Mouse (Mus musculus): ENCODE measurements around the gene Epb41l1. TPM values are rescaled to one million over a fixed set of nuclear protein-coding genes. Genes with fewer than 3 reads are reported as not detected.
"Not testable (repeated sequence)": the region's sequence is repeated elsewhere in the genome, so short reads cannot be mapped to it uniquely, and the experiment has no call there.

The Epb41l1 gene
- polyA plus RNA-seq (2014; fragmentation: Nextera tagmentation; extraction: Ambion mirVana) = 20.9 and 26.1 TPM in 2 replicates

DNA sequence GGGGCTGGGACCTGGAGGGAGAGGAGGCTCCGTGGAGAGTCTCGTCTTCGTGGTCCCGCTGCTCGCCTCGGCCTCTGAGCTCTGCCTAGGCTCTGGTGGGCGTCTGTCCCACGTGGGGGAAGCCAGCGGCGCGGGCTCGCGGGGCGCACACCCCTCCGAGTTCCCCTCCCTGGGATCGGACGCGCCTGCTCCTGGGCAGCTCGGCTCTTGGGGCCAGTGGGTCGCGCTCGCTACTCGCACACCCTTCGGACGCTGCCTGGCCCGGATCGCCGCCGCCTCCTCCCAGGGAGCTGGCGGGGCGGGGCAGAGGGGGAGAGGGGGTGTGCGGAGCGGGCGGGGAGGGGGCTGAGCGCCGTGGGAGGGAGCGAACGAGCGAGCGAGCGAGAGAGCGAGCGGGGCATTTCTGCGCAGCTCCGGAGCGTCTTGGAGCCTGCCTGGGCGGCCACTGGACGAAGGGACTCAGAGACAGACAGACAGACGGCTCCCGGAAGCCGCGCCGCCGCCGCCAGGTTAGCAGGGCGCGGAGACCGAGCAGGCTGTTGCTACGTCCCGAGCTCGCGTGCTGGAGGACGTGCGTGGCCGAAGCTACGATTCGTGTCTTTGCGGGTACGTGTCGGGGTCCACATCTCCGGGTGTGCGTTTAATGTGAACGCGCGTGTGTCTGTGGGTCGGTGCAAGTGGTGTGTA is at the start of gene Epb41l1:
Gene Epb41l1 (plus strand): TSS at position 216 of the 687 bp plus-strand sequence.
- peak within 1 kb of the TSS; percentile 79 for H3K4me2 ChIP-seq (ENCODE audit: low read length)
- H3K27me3 ChIP-seq (ENCODE audit: control insufficient read depth, insufficient read depth, low read length) = no peaks in the 10 kb centered on the region
- peak within 1 kb of the TSS; percentile 92 for H3K9ac ChIP-seq (replicated peaks; ENCODE audit: low read length)
- DNase-seq (peak; percentile 83), ATAC-seq (ENCODE audit: low FRiP score, low TSS enrichment) (peak; percentile 78)
- H3K4me3 ChIP-seq (replicated peaks; ENCODE audit: low read depth, low read length) = peak within 1 kb of the TSS; percentile 76
- H3K4me1 ChIP-seq (ENCODE audit: control insufficient read depth, insufficient read depth, low read length) = peaks cover 22% of the 10 kb centered on the region
- no peaks in the 10 kb centered on the region for H3K36me3 ChIP-seq (ENCODE audit: control insufficient read depth, insufficient read depth, low read length)
- WGBS = under 1% methylated on average over 76 of the region's 76 CpGs
- H3K9me3 ChIP-seq (ENCODE audit: control insufficient read depth, low read length) = no peaks in the 10 kb centered on the region
- peak within 1 kb of the TSS; percentile 94 for H3K27ac ChIP-seq (replicated peaks; ENCODE audit: low read depth, low read length)

DNA sequence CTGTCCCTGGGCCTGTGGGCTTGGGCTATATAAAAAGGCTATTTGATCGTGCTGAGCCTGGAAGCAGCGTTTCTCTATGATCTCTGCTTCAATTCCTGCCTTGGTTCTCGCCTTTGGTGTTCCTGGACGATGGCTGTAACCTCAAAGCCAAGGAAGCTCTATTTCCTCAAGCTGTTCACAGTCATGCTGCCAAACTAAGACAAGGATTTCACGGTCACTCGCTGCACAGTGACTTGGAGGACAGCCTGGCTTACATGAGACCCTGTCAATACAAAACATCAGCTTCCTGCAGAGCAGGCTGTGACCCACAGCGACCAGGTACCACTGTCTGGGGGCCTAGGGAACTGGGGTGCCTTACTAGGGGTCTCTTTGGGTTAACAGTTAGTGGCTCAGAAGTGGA is 43.8 kb upstream of the Epb41l1 start:
- ATAC-seq (ENCODE audit: low FRiP score, low TSS enrichment) (no peak), DNase-seq (no peak)
- H3K4me1 ChIP-seq (ENCODE audit: control insufficient read depth, insufficient read depth, low read length) = no peaks in the 10 kb centered on the region
- H3K27ac ChIP-seq (replicated peaks; ENCODE audit: low read depth, low read length) = no peak overlapping the region
- no peak overlapping the region for H3K9ac ChIP-seq (replicated peaks; ENCODE audit: low read length)
- H3K36me3 ChIP-seq (ENCODE audit: control insufficient read depth, insufficient read depth, low read length) = no peaks in the 10 kb centered on the region
- no peaks in the 10 kb centered on the region for H3K9me3 ChIP-seq (ENCODE audit: control insufficient read depth, low read length)
- no peaks in the 10 kb centered on the region for H3K27me3 ChIP-seq (ENCODE audit: control insufficient read depth, insufficient read depth, low read length)
- H3K4me2 ChIP-seq (ENCODE audit: low read length) = no peak overlapping the region
- no peak overlapping the region for H3K4me3 ChIP-seq (replicated peaks; ENCODE audit: low read depth, low read length)
- 78% methylated on average over 7 of the region's 7 CpGs for WGBS

DNA sequence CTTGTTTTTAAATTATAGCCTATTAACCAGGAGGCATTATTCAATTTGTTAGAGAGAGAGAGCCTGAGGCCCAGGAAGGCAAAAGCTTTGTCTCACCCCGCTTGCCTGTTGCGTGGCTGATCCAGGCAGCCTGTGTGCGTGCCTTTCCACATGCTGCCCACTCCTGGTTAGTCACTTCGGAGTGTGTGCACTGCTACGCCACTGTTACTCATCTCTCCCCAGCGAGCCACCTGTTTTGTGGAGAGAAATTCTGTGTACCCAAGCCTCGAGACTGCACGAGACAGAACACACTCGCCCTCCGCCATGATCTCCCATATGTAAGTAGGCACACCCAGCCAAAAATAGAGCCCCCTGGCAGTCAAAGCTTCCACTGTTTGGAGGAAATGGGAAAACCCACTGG is 40.8 kb upstream of the Epb41l1 start:
- DNase-seq (no peak), ATAC-seq (ENCODE audit: low FRiP score, low TSS enrichment) (no peak)
- Histone ChIP-seq H3K4me2 (ENCODE audit: low read length) (no peak overlapping the region), H3K9ac (replicated peaks; ENCODE audit: low read length) (no peak overlapping the region), H3K27me3 (ENCODE audit: control insufficient read depth, insufficient read depth, low read length) (no peaks in the 10 kb centered on the region), H3K27ac (replicated peaks; ENCODE audit: low read depth, low read length) (no peak overlapping the region), H3K9me3 (ENCODE audit: control insufficient read depth, low read length) (no peaks in the 10 kb centered on the region), H3K4me1 (ENCODE audit: control insufficient read depth, insufficient read depth, low read length) (no peaks in the 10 kb centered on the region), H3K4me3 (replicated peaks; ENCODE audit: low read depth, low read length) (no peak overlapping the region), H3K36me3 (ENCODE audit: control insufficient read depth, insufficient read depth, low read length) (no peaks in the 10 kb centered on the region)
- 92% methylated on average over 10 of the region's 10 CpGs for WGBS

GRCm38 (mm10) chr2:156381350-156381749 is 39.4 kb upstream of the Epb41l1 start:
- WGBS = 54% methylated on average over 4 of the region's 4 CpGs
- Histone ChIP-seq H3K9ac (replicated peaks; ENCODE audit: low read length) (no peak overlapping the region), H3K4me1 (ENCODE audit: control insufficient read depth, insufficient read depth, low read length) (no peaks in the 10 kb centered on the region), H3K4me3 (replicated peaks; ENCODE audit: low read depth, low read length) (no peak overlapping the region), H3K4me2 (ENCODE audit: low read length) (no peak overlapping the region), H3K36me3 (ENCODE audit: control insufficient read depth, insufficient read depth, low read length) (no peaks in the 10 kb centered on the region), H3K27me3 (ENCODE audit: control insufficient read depth, insufficient read depth, low read length) (no peaks in the 10 kb centered on the region), H3K9me3 (ENCODE audit: control insufficient read depth, low read length) (no peaks in the 10 kb centered on the region), H3K27ac (replicated peaks; ENCODE audit: low read depth, low read length) (no peak overlapping the region)
- ATAC-seq (ENCODE audit: low FRiP score, low TSS enrichment) (no peak; the same call in 1 of the 2 replicates), DNase-seq (peak; percentile 69)

- no CpG with 5 or more reads among the region's 63 CpGs for WGBS
- peak overlapping the region; percentile 55 for H3K27ac ChIP-seq (replicated peaks; ENCODE audit: low read depth, low read length)
These were observed 28.1 kb upstream of the Epb41l1 start for GRCm38 (mm10) chr2:156392461-156393154.

DNA sequence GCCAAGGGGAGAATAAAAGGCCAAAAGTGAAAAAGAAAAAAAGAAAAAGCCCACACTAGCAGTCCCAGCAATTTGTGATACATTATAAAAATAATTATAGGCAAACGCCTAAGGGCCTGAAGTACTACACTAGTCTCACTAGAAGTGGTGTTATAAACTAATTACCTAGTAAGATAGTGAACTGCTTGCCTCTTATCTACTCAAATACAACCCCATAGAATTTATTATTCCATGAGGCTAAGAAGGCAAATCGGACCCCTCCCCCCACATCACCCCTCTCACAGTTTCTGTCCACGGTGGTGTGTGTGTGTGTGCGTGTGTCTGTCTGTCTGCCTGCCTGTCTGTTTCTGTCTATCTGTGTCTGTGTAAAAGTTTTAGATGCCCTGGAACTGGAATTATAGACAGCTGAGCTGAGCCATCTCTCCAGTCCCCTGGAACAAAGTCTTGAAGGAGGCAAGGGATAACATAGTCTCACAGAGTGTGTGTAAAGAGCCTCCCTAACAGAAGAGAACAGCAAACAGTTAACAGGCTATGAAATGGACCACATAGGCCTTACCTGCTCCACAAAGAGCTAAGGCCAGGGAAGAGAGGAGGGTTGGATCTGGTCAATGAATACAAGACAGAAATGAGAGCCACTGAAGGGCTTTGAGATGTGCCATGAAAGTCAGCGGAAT is 27.4 kb upstream of the Epb41l1 start:
- WGBS = 58% methylated on average over 5 of the region's 5 CpGs
- H3K9me3 ChIP-seq (ENCODE audit: control insufficient read depth, low read length) = no peaks in the 10 kb centered on the region
- H3K36me3 ChIP-seq (ENCODE audit: control insufficient read depth, insufficient read depth, low read length) = no peaks in the 10 kb centered on the region
- no peaks in the 10 kb centered on the region for H3K27me3 ChIP-seq (ENCODE audit: control insufficient read depth, insufficient read depth, low read length)
- H3K4me3 ChIP-seq (replicated peaks; ENCODE audit: low read depth, low read length) = peak overlapping the region; percentile 34
- H3K9ac ChIP-seq (replicated peaks; ENCODE audit: low read length) = peak overlapping the region; percentile 23; the same call in 1 of the 2 replicates
- H3K27ac ChIP-seq (replicated peaks; ENCODE audit: low read depth, low read length) = peak overlapping the region; percentile 55
- ATAC-seq (ENCODE audit: low FRiP score, low TSS enrichment) (no peak; the same call in 1 of the 2 replicates), DNase-seq (peak; percentile 18)
- H3K4me2 ChIP-seq (ENCODE audit: low read length) = peak overlapping the region; percentile 52
- 0 out of 2 replicates have a peak, but pooled peaks cover 5% of the 10 kb centered on the region for H3K4me1 ChIP-seq (ENCODE audit: control insufficient read depth, insufficient read depth, low read length)

More at GRCm38 (mm10) chr2:156392461-156393154, 28.1 kb upstream of the Epb41l1 start:
- H3K4me1 ChIP-seq (ENCODE audit: control insufficient read depth, insufficient read depth, low read length); H3K36me3 ChIP-seq (ENCODE audit: control insufficient read depth, insufficient read depth, low read length); H3K9me3 ChIP-seq (ENCODE audit: control insufficient read depth, low read length); H3K27me3 ChIP-seq (ENCODE audit: control insufficient read depth, insufficient read depth, low read length): not testable (repeated sequence)
- Histone ChIP-seq H3K4me2 (ENCODE audit: low read length) (peak overlapping the region; percentile 52), H3K9ac (replicated peaks; ENCODE audit: low read length) (peak overlapping the region; percentile 23; the same call in 1 of the 2 replicates), H3K4me3 (replicated peaks; ENCODE audit: low read depth, low read length) (peak overlapping the region; percentile 34)
- DNase-seq (peak; percentile 87), ATAC-seq (ENCODE audit: low FRiP score, low TSS enrichment) (peak; percentile 85; the same call in 1 of the 2 replicates)

GRCm38 (mm10) chr2:156394282-156394681 is 26.4 kb upstream of the Epb41l1 start:
- 96% methylated on average over 4 of the region's 4 CpGs for WGBS
- Histone ChIP-seq H3K36me3 (ENCODE audit: control insufficient read depth, insufficient read depth, low read length) (no peaks in the 10 kb centered on the region), H3K4me2 (ENCODE audit: low read length) (no peak overlapping the region), H3K27ac (replicated peaks; ENCODE audit: low read depth, low read length) (no peak overlapping the region), H3K9me3 (ENCODE audit: control insufficient read depth, low read length) (no peaks in the 10 kb centered on the region), H3K9ac (replicated peaks; ENCODE audit: low read length) (no peak overlapping the region), H3K4me3 (replicated peaks; ENCODE audit: low read depth, low read length) (no peak overlapping the region), H3K27me3 (ENCODE audit: control insufficient read depth, insufficient read depth, low read length) (no peaks in the 10 kb centered on the region), H3K4me1 (ENCODE audit: control insufficient read depth, insufficient read depth, low read length) (0 out of 2 replicates have a peak, but pooled peaks cover 5% of the 10 kb centered on the region)
- DNase-seq = no peak
- no peak for ATAC-seq (ENCODE audit: low FRiP score, low TSS enrichment)

DNA sequence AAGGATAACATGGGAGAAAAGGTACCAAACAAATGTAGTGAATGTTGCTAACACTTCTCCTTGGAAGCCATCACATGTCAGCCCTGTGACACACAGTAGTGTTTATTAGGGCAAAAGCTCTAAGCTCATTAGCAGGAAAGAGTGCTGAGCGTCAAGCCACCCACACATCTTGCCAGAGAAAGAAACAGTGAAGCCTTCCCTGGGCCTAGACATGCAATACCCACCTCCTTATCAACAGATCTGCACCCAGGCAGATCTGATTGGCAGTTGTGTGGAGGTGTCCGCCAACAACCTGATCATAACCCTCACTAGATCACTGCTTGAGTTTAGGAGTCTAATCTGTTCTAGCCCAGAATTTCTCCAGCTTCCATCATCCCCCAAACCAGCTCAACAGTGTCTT is 24.6 kb upstream of the Epb41l1 start:
- Histone ChIP-seq H3K4me1 (ENCODE audit: control insufficient read depth, insufficient read depth, low read length) (peaks cover 13% of the 10 kb centered on the region), H3K9me3 (ENCODE audit: control insufficient read depth, low read length) (no peaks in the 10 kb centered on the region), H3K27ac (replicated peaks; ENCODE audit: low read depth, low read length) (no peak overlapping the region), H3K4me2 (ENCODE audit: low read length) (no peak overlapping the region), H3K9ac (replicated peaks; ENCODE audit: low read length) (no peak overlapping the region), H3K36me3 (ENCODE audit: control insufficient read depth, insufficient read depth, low read length) (no peaks in the 10 kb centered on the region), H3K4me3 (replicated peaks; ENCODE audit: low read depth, low read length) (no peak overlapping the region), H3K27me3 (ENCODE audit: control insufficient read depth, insufficient read depth, low read length) (no peaks in the 10 kb centered on the region)
- ATAC-seq (ENCODE audit: low FRiP score, low TSS enrichment) (no peak), DNase-seq (no peak)
- WGBS = 84% methylated on average over 2 of the region's 2 CpGs
